Mouse (Mus musculus) ES-Bruce4 (cell line): Measurements from ENCODE around the gene Incenp.

ENCODE experiments used
- CTCF ChIP-seq: IDR thresholded peaks from one replicate; pipeline ENCODE4 v1.8.1; 2011; ENCODE audit warnings: low read depth, low read length
- EP300 ChIP-seq: IDR thresholded peaks from 2 replicates; pipeline ENCODE4 v1.6.1; 2011; ENCODE audit warnings: low read depth, low read length; ENCODE audit not compliant: insufficient read depth
- POLR2A ChIP-seq: IDR thresholded peaks from one replicate; pipeline ENCODE4 v1.8.1; 2011; ENCODE audit warnings: low read length; ENCODE audit not compliant: insufficient read depth

- TF ChIP-seq CTCF = no peak
- no peak for TF ChIP-seq POLR2A
- TF ChIP-seq EP300 = no peak
These were observed 10.0 kb upstream of the Incenp start for GRCm38 (mm10) chr19:9909351-9909750.
